Mouse (Mus musculus) forebrain, embryonic 14.5 days (tissue): Measurements from ENCODE around the gene Gatad1. TPM values are rescaled to one million over a fixed set of nuclear protein-coding genes. Genes with fewer than 3 reads are reported as not detected.

Experiments used
- ATAC-seq: fragments of 200-750 bp; cut with Nextera tagmentation; 2 replicates; pipeline ENCODE4 v1.8.0; 2017; ENCODE audit warnings: mild to moderate bottlenecking, moderate library complexity
- DNase-seq: peaks from one replicate; pipeline ENCODE4 v3.0.0-alpha.2; 2015; ENCODE audit warnings: low spot score
- H3K27ac ChIP-seq: fragments of 300-500 bp; sonication (generic); 2 replicates; pipeline ENCODE4 v1.5.1; 2014; ENCODE audit warnings: low read depth, mild to moderate bottlenecking, control low read depth, low read length, moderate library complexity
- H3K27me3 ChIP-seq: fragments of 300-500 bp; sonication (generic); replicated peaks from 2 replicates; pipeline ENCODE4 v1.6.1; 2014; ENCODE audit warnings: low read length, control low read depth, mixed read lengths; ENCODE audit not compliant: control insufficient read depth, insufficient read depth
- H3K36me3 ChIP-seq: fragments of 300-500 bp; sonication (generic); 2 replicates; pipeline ENCODE4 v1.6.1; 2014; ENCODE audit warnings: low read length, control low read depth; ENCODE audit not compliant: control insufficient read depth, insufficient read depth
- H3K4me1 ChIP-seq: fragments of 300-500 bp; sonication (generic); 2 replicates; pipeline ENCODE4 v1.6.1; 2014; ENCODE audit warnings: antibody characterized with exemption, low read length, control low read depth; ENCODE audit not compliant: control insufficient read depth, insufficient read depth
- H3K4me2 ChIP-seq: fragments of 300-500 bp; sonication (generic); 2 replicates; pipeline ENCODE4 v1.6.1; 2014; ENCODE audit warnings: mild to moderate bottlenecking, control low read depth, low read length
- H3K4me3 ChIP-seq: fragments of 300-500 bp; sonication (generic); 2 replicates; pipeline ENCODE4 v1.5.1; 2014; ENCODE audit warnings: low read depth, low read length, control low read depth
- H3K9ac ChIP-seq: fragments of 300-500 bp; sonication (generic); 2 replicates; pipeline ENCODE4 v1.6.1; 2014; ENCODE audit warnings: mild to moderate bottlenecking, low read length, control low read depth, moderate library complexity
- H3K9me3 ChIP-seq: fragments of 300-500 bp; sonication (generic); replicated peaks from 2 replicates; pipeline ENCODE4 v1.6.1; 2016; ENCODE audit warnings: low read length, control low read depth, mixed read lengths; ENCODE audit not compliant: control insufficient read depth
- WGBS: fragments of 180-500 bp; shearing (Covaris S2); extraction: QIAGEN DNeasy Blood & Tissue Kit; methylation state at CpG from one replicate; pipeline ENCODE4 v1.1.7; 2014; 5-methylcytosine and 5-hydroxymethylcytosine counted together
- microRNA-seq: library from miRNA; unstranded; fragments of <30 nt; microRNA quantifications from one replicate; pipeline ENCODE4, GENCODE M21; 2016
- polyA plus RNA-seq: library from polyadenylated mRNA; unstranded; fragments of >200 nt; fragmentation: Nextera tagmentation; extraction: Ambion mirVana; gene quantifications from 2 replicates; pipeline ENCODE4 v1.2.1, GENCODE M21; 2014

The Gatad1 gene
- polyA plus RNA-seq, 1 experiment from 2014 or later: 74.9 TPM

DNA sequence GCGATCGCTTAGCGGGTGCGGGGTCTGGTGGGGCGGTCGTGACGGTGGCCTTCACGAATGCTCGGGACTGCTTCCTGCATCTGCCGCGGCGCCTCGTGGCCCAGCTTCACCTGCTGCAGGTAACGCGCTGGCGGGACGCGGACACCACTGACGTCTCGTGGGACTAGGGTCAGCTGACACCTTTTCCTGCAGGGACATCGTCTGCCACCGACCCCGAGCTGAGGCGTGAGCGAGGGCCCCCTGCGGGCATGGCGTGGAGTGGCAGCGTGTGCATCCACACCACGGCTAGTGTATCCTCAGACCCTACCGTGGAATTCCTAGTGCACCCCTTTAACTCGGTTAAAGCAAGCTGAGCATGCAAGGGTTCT, 60.6 kb downstream of the Gatad1 start, which contains the start of gene Rbm48:
Gene Rbm48 (minus strand): TSS at position 187 of the 368 bp plus-strand sequence.
- peaks cover 9% of the 10 kb centered on the region for H3K4me1 ChIP-seq
- peak within 1 kb of the TSS; percentile 70 for H3K4me2 ChIP-seq
- peaks cover 7% of the 10 kb centered on the region for H3K36me3 ChIP-seq
- H3K27ac ChIP-seq: peak within 1 kb of the TSS; percentile 33; the same call in 1 of the 2 replicates
- 0% methylated on average over 31 of the region's 31 CpGs for WGBS
- peak within 1 kb of the TSS; percentile 80 for H3K9ac ChIP-seq
- DNase-seq: peak; percentile 82
- peak within 1 kb of the TSS; percentile 85 for H3K4me3 ChIP-seq
- no peaks in the 10 kb centered on the region for H3K9me3 ChIP-seq
- no peaks in the 10 kb centered on the region for H3K27me3 ChIP-seq
- peak; percentile 84 for ATAC-seq

DNA sequence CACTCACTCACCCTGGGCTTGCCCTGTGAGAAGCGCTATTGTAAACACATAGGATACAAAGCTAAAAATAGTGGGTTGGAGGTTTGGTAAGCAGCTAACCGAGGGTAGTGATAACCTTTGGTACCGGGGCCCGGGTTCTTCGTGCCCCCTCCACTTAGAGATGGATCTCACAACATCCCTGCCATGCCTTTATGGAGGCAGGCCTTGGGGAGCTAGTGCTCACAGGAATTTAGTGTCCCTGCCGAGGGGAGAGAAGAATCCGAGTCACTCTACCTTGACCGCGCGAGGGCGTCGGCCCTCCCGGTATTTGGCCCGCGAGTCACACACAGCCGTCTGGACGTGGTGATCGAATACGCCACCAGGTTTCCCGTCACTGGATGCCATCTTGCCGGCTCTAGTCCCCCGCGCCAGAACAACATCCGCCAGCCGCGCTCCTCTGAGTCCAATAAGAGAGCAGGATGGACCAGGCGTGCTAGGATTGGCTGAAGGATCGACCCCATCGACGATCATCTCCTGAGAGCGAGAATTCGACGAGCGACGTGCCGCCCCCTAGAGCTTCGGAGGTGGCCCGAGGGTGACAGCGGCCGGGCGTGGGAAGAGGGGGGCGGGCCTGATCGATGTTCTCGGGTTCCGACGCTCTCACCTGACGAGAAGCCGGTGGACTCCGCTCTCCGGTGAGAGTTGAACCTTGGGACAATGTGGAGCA, 61.1 kb downstream of the Gatad1 start, which contains the start of gene Pex1:
Gene Pex1 (plus strand): TSS at position 374 of the 706 bp plus-strand sequence.
- DNase-seq: peak; percentile 99
- Histone ChIP-seq H3K4me2 (peak within 1 kb of the TSS; percentile 70), H3K9ac (peak within 1 kb of the TSS; percentile 80), H3K27me3 (no peaks in the 10 kb centered on the region), H3K4me3 (peak within 1 kb of the TSS; percentile 85), H3K4me1 (peaks cover 9% of the 10 kb centered on the region), H3K27ac (peak within 1 kb of the TSS; percentile 33; the same call in 1 of the 2 replicates), H3K36me3 (peaks cover 12% of the 10 kb centered on the region), H3K9me3 (no peaks in the 10 kb centered on the region)
- under 1% methylated on average over 49 of the region's 50 CpGs for WGBS
- ATAC-seq: peak; percentile 99

Small RNA genes within 50 kb of the gene (microRNA-seq; reads per million reads assigned to microRNA genes)
- gene Gm22926 (not detected), gene Gm26238 (not detected)

Other genes starting within 250 kb of the Gatad1 start
- gene Fam133b, start 113.4 kb downstream of the Gatad1 start, polyA plus RNA-seq: 26.9 and 29.6 TPM in 2 replicates
- gene 1700109H08Rik, start 85.6 kb downstream of the Gatad1 start, polyA plus RNA-seq: 1.1 and 2.3 TPM in 2 replicates
- 12.2 and 18.1 TPM in 2 replicates for gene Pex1, start 61.1 kb downstream of the Gatad1 start, polyA plus RNA-seq
- gene Rbm48, start 60.6 kb downstream of the Gatad1 start, polyA plus RNA-seq: 17.3 and 19.6 TPM in 2 replicates
- gene Tmbim7, start 6.0 kb downstream of the Gatad1 start, polyA plus RNA-seq: not detected in 2 replicates
- 17.4 and 22.8 TPM in 2 replicates for gene Ankib1, start 145.7 kb upstream of the Gatad1 start, polyA plus RNA-seq
- gene Krit1, start 146.0 kb upstream of the Gatad1 start, polyA plus RNA-seq: 44.6 and 58.5 TPM in 2 replicates
- 0.15 and 0.23 TPM in 2 replicates for gene Lrrd1, start 188.0 kb upstream of the Gatad1 start, polyA plus RNA-seq
- gene Mterf1a, start 236.7 kb upstream of the Gatad1 start, polyA plus RNA-seq: 9.3 and 10.2 TPM in 2 replicates